Mouse (Mus musculus) thymus, postnatal 36 days (tissue): Measurements from ENCODE around the gene Hapln4.

Experiments used
- DNase-seq, 2 experiments: peaks; one replicate each; pipeline ENCODE4 v3.0.0; 2022; ENCODE audit warnings: mixed read lengths in 2 of 2

Hapln4 gene

GRCm38 (mm10) chr8:70139981-70140380 is 56.7 kb downstream of the Hapln4 start:
- DNase-seq: no peak
